Mouse (Mus musculus) G1E (cell line): Measurements from ENCODE around the gene Cald1. TPM values are rescaled to one million over a fixed set of nuclear protein-coding genes. Genes with fewer than 3 reads are reported as not detected.

Experiments used
- ATAC-seq: 2 replicates; pipeline ENCODE4 v1.8.0; 2016; ENCODE audit warnings: mild to moderate bottlenecking; ENCODE audit not compliant: insufficient number of reproducible peaks, poor library complexity, low FRiP score, severe bottlenecking; ENCODE audit errors: extremely low read depth
- DNase-seq: peaks from one replicate; pipeline ENCODE4 v3.0.0; 2012; ENCODE audit warnings: low spot score
- H3K27me3 ChIP-seq: 2 replicates; pipeline ENCODE4 v1.6.1; 2012; ENCODE audit warnings: mild to moderate bottlenecking, low read length, inconsistent platforms; ENCODE audit not compliant: insufficient read depth
- H3K36me3 ChIP-seq: replicated peaks from 2 replicates; pipeline ENCODE3; 2012; ENCODE audit warnings: mild to moderate bottlenecking, inconsistent platforms
- H3K4me1 ChIP-seq: 2 replicates; pipeline ENCODE4 v1.6.1; 2012; ENCODE audit warnings: low read depth, low read length, inconsistent platforms, mixed read lengths; ENCODE audit not compliant: insufficient read depth
- H3K4me3 ChIP-seq: 2 replicates; pipeline ENCODE4 v1.5.1; 2012; ENCODE audit warnings: low read depth, mild to moderate bottlenecking, inconsistent platforms, low read length, moderate library complexity, mixed read lengths
- H3K9me3 ChIP-seq: replicated peaks from 2 replicates; pipeline ENCODE4 v1.6.1; 2012; ENCODE audit warnings: inconsistent platforms
- CTCF ChIP-seq: IDR thresholded peaks from 2 replicates; pipeline ENCODE4 v1.5.1; 2012; ENCODE audit warnings: low read depth, low read length, inconsistent platforms, mixed read lengths
- GATA1 ChIP-seq: IDR thresholded peaks from 2 replicates; pipeline ENCODE4 v1.6.1; 2012; ENCODE audit warnings: borderline replicate concordance, low read length, inconsistent platforms, mixed read lengths
- GATA2 ChIP-seq: IDR thresholded peaks from 2 replicates; pipeline ENCODE4 v1.6.1; 2012; ENCODE audit warnings: low read depth, low read length, inconsistent platforms, borderline replicate concordance
- POLR2AphosphoS5 ChIP-seq: IDR thresholded peaks from 2 replicates; pipeline ENCODE4 v1.6.1; 2012; ENCODE audit warnings: low read depth, low read length, inconsistent platforms; ENCODE audit not compliant: insufficient replicate concordance
- TAL1 ChIP-seq: conservative IDR thresholded peaks from 2 replicates; pipeline ENCODE4 v1.6.1; 2012; ENCODE audit warnings: low read depth, low read length, inconsistent platforms, mixed read lengths
- polyA plus RNA-seq: library from polyadenylated mRNA; stranded (reverse); fragments of >175 nt; gene quantifications from 2 replicates; pipeline ENCODE4 v1.2.3, GENCODE M21; 2012
- total RNA-seq, 2 experiments: library from RNA; stranded (forward) in 1 of 2; stranded (reverse) in 1 of 2; fragments of 200-1000 nt in 1 of 2; fragments of >200 nt in 1 of 2; fragmentation: Nextera tagmentation in 1 of 2; gene quantifications; 2 replicates each; pipeline ENCODE4 v1.2.3; 2014 to 2017

The Cald1 gene
- total and polyA plus RNA-seq, 3 experiments: 1.9 TPM; not detected in 2

DNA sequence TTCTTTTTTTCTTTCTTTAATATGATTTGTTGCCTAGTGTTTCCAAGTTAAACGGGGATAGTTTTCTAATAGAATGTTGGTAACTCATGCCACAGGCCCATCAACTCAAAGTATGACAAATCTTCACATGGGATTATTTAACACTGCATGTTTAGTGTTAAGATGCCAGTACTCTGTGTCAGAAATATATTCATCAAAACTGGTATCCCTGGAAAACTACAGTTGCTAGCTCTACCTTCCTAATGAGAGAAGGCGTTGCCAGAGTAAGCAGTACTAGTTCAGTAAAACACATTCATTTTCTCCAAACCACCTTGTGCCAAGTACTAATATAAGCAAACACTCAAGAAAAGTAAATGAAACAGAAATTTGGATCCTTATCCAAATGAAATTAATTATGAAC lies 171.7 kb downstream of the Cald1 start:
- TF ChIP-seq POLR2AphosphoS5: no peak
- TF ChIP-seq TAL1: no peak
- TF ChIP-seq GATA2: no peak
- no peak for TF ChIP-seq GATA1
- TF ChIP-seq CTCF: no peak
- Histone ChIP-seq H3K36me3 (no peaks in the 10 kb centered on the region), H3K4me1 (no peaks in the 10 kb centered on the region), H3K27me3 (no peaks in the 10 kb centered on the region; the same call in 1 of the 2 replicates), H3K4me3 (no peak overlapping the region), H3K9me3 (no peaks in the 10 kb centered on the region)
- ATAC-seq (no peak), DNase-seq (no peak)

DNA sequence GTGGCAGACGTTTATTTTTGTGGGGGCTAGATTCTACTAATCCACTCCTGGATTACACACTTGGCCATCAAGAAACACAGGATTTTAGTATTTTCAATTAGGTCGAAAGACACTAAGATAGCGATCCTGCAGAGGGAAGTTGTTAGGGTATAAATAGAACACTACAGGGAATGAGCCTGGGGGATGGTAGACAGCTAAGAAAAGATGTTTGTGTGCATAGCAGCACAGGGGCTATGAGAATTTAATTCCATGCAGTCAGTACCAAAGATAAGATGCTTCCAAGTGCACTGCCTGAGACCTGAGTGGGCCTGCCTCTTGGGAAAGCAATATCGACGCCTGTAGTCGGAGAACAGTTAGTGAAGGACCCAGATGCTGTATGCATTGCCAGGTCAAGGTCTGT lies 172.2 kb downstream of the Cald1 start:
- H3K9me3 ChIP-seq: no peaks in the 10 kb centered on the region
- no peak overlapping the region for H3K4me3 ChIP-seq
- no peaks in the 10 kb centered on the region for H3K4me1 ChIP-seq
- no peak for TF ChIP-seq CTCF
- no peak for TF ChIP-seq TAL1
- TF ChIP-seq POLR2AphosphoS5: no peak
- no peak for TF ChIP-seq GATA2
- TF ChIP-seq GATA1: no peak
- H3K36me3 ChIP-seq: no peaks in the 10 kb centered on the region
- H3K27me3 ChIP-seq: no peaks in the 10 kb centered on the region; the same call in 1 of the 2 replicates
- no peak for DNase-seq
- no peak for ATAC-seq

DNA sequence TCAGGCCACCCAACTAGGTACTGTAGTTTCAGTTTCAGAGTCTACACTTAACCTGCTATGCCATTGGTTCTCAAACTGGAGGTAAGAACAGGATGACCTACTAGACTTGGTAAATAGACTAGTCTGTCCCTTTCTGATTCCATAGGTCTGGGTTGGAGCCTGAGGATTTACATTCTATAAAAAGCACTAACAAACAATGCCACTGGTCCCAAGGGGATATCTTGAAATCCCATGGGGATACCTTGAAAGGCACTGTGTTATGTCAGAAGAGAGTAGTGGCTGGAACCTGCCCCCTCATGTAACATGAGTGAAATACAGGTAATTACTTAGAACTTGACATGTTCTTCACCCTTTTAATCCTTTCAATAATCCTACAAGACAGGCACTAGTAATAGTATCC lies 178.1 kb downstream of the Cald1 start:
- no peak for TF ChIP-seq GATA2
- no peak for TF ChIP-seq GATA1
- TF ChIP-seq CTCF: no peak
- no peak for TF ChIP-seq POLR2AphosphoS5
- TF ChIP-seq TAL1: no peak

DNA sequence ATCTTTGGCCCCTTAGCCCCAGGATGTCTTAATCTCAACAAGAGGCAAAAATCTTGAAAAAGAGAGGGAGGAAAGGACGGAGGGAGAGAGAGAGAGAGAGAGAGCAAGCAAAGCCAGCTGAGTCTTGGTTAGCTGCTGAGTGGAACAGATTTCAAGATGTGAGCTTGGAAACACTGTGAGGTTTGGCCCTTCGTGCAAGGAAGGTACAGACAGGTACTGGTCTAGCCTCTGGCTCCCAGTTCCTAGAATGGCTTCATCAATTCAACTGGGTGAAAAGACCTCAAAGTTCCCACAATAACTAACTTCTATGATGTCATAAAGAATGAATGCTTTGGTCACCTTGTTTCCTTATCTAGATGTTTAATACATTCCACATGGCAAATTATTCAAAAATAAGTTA lies 178.8 kb downstream of the Cald1 start:
- DNase-seq (no peak), ATAC-seq (no peak)
- Histone ChIP-seq H3K9me3 (no peaks in the 10 kb centered on the region), H3K36me3 (no peaks in the 10 kb centered on the region), H3K4me3 (no peak overlapping the region), H3K27me3 (peaks cover 11% of the 10 kb centered on the region; the same call in 1 of the 2 replicates), H3K4me1 (no peaks in the 10 kb centered on the region)
- TF ChIP-seq TAL1 (no peak), GATA1 (no peak), CTCF (no peak), GATA2 (no peak), POLR2AphosphoS5 (no peak)

More for the DNA sequence above, 178.1 kb downstream of the Cald1 start:
- Histone ChIP-seq H3K27me3 (peaks cover 11% of the 10 kb centered on the region; the same call in 1 of the 2 replicates), H3K9me3 (no peaks in the 10 kb centered on the region), H3K4me3 (no peak overlapping the region), H3K4me1 (no peaks in the 10 kb centered on the region), H3K36me3 (no peaks in the 10 kb centered on the region)
- ATAC-seq (no peak), DNase-seq (no peak)

DNA sequence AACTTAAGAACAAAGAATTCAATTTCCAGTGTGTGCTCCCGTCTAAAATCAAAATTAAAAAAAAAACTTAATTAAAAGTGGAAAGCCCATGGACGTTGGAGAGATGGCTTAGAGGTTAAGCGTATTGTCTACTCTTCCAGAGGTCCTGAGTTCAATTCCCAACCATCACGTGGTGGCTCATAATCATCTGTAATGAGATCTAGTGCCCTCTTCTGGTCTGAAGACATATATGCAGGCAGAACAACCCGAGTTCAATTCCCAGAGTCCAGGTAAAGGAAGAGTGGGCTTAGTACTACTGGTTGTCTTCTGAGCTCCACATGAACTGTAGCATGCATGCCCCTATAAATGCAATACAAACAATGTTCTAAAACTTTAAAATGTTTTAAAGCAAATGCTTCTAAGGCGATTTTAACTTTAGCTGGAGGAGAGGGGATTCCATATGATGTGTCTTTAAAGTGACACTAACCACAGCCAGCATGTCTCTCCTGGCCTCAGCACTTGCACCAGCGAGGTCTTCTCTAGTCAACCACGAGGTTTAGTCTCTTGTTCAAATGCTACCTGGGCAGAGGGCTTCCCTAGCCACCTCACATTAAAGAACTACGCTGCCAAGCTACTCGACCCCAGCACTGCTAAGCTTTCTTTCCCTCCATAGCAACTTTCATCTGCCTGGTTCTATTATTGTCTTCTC lies 179.8 kb downstream of the Cald1 start:
- Histone ChIP-seq H3K36me3 (no peaks in the 10 kb centered on the region), H3K9me3 (no peaks in the 10 kb centered on the region), H3K4me3 (no peak overlapping the region), H3K27me3 (peaks cover 11% of the 10 kb centered on the region; the same call in 1 of the 2 replicates), H3K4me1 (no peaks in the 10 kb centered on the region)
- ATAC-seq (no peak), DNase-seq (no peak)
- TF ChIP-seq CTCF (no peak; the same call in 1 of the 2 replicates), GATA1 (no peak), GATA2 (no peak), TAL1 (no peak), POLR2AphosphoS5 (no peak)

DNA sequence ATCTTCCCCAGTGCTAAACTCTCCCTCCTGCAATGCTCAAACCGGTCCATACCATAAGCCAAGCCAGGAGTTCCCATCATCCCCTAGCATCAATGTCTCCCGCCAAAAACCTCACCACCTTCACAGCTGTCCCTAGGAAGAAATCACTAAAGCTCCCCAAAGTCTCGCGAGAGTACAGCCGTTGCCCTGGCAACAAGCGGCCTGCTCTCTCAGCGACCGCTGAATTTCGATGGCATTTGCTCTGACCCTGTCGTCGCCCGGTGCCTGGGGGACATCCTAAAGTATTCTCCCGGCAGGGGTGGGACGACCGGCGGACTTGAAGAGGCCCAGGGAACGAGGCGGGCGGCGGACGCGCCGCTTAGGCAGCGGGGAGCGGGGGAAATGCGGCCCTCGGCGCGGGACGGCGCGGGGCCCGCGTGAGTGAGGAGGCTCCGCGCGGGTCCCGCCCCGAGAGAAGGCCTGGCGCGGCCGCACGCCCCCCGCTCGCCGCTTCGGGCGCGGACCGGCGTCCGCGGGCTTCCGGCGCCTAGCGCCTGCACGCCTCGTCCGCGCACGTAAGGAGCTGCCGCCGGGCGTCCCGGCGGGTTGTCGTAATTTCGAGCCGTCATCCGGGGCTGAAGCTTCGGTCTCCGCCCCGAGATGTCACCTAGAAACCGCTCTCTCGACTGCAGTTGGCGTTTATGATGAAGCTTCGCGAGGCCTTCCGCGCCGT lies 182.1 kb downstream of the Cald1 start, which contains the start of gene Agbl3:
Gene Agbl3 (plus strand): TSS at position 202 of the 712 bp plus-strand sequence.
- Histone ChIP-seq H3K36me3 (no peaks in the 10 kb centered on the region), H3K9me3 (no peaks in the 10 kb centered on the region), H3K4me1 (no peaks in the 10 kb centered on the region), H3K27me3 (peaks cover 11% of the 10 kb centered on the region; the same call in 1 of the 2 replicates), H3K4me3 (no peak within 1 kb of the TSS)
- DNase-seq (no peak), ATAC-seq (no peak)
- TF ChIP-seq POLR2AphosphoS5 (no peak), CTCF (no peak), GATA1 (no peak), TAL1 (no peak), GATA2 (no peak)
